Mouse (Mus musculus) gastrocnemius, postnatal 4 days (tissue): Measurements from ENCODE around the gene D730048I06Rik. TPM values are rescaled to one million over a fixed set of nuclear protein-coding genes. Genes with fewer than 3 reads are reported as not detected.
"Not testable (repeated sequence)": the region's sequence is repeated elsewhere in the genome, so short reads cannot be mapped to it uniquely, and the experiment has no call there.

ENCODE experiments used
- DNase-seq, 2 experiments: peaks; one replicate each; pipeline ENCODE4 v3.0.0; 2021 to 2022; ENCODE audit warnings: low spot score in 2 of 2, mixed read lengths in 2 of 2
- long read RNA-seq, 2 experiments: library from polyadenylated mRNA; stranded (forward); transcript quantifications; one replicate each; pipeline ENCODE4 v2.0.0; 2021
- total RNA-seq, 2 experiments: library from RNA; stranded (reverse); gene quantifications; 2 replicates each; pipeline ENCODE4 v1.2.3; 2021

The D730048I06Rik gene
- total RNA-seq = not detected
- long read RNA-seq, experiment 1 = 0 reads
- long read RNA-seq, experiment 2 = 0 reads

DNA sequence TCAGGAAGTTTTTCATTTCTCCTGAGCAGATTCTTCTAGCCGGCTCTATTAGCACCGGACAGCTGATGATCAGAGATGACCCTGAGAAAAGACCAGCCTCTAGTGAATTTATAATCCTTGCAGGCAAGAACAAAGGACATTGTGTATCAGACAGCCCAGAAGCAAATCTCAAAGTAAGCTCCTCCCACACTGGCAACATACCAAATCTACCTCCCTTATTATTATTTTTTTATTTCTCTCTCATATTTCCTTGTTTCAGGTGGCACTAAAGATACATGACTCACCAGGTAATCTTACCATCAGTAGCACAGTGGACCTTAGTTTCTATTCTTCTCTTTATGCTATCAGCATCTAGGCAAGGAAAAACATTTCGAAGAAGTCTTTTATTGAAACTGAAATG is at the start of gene D730048I06Rik, which contains the start of gene Gm27235:
Gene D730048I06Rik (minus strand): TSS at position 112 of the 400 bp plus-strand sequence.
Gene Gm27235 (minus strand): TSS at position 101 of the 400 bp plus-strand sequence.
- no peak for DNase-seq

GRCm38 (mm10) chr9:35817881-35818280 is 28.0 kb upstream of the D730048I06Rik start:
- not testable (repeated sequence) for DNase-seq

DNA sequence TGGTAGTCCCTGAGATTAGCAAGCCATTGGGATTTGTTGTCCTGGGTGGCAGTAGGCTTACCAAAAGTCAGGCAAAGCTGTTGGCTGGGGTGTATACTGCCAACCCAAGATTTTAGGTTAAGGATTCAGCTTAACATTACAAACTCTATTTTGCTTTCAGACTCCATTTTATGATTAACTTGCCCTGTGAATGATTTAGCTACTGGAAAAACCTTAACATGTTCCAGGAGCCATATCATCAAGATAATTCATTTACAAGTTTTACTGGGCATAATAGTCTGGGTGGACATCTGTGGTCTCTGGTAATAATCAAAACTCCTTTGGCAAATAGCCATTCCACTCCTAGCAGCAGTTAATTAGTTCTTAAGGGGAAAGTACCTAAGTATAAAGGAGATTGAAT is 8.2 kb upstream of the D730048I06Rik start:
- DNase-seq = no peak

GRCm38 (mm10) chr9:35778009-35778408 is 11.9 kb downstream of the D730048I06Rik start, which contains the start of gene Gm17727:
Gene Gm17727, minus strand, starts transcription at chr9:35778109.
- DNase-seq = no peak

DNA sequence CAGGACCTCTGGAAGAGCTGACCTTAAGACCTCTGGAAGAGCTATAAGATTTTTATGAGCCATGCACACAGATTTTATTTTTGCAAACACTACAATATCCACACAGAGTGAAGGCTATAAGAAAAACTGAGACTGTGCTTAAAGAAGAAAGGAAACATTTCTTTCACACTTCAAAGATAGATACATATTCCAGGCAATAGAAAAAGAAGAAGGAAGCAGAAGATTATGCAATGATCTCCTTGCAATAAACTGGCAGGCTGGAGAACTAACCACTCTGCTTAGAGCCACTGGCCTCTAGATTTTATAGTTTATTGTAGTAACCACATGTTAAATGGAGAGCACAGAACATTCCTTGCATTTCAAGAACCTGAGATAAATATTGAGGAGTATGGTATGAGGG is 33.1 kb downstream of the D730048I06Rik start:
- no peak for DNase-seq

DNA sequence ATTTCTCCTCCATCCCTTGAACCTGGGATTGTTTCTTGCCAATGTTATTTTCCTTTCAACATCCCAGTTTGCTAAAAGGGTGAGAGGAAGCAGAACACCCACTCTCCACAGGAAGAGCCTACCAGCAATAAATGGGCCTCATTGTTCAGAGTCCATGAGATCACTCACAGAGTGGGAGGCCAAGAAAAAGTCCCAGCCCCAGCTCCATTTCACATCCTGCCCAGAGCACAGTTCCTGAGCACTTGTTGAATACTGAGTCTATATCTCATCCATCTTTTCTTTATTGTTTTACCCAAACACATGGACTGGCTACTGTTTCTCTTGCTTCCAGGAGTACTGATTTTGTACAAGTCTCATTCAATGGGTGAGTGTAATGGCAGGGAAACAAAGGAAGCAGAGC is 49.2 kb downstream of the D730048I06Rik start, which contains the start of gene Gm17677:
Gene Gm17677 (plus strand): TSS at position 301 of the 400 bp plus-strand sequence.
- DNase-seq = no peak

Other genes with a start within 250 kb of the D730048I06Rik start
- gene Ddx25, start 231.6 kb downstream of the D730048I06Rik start, total RNA-seq = under 1 TPM; 0.10 to 0.15 TPM
- 10 to 100 TPM in 1 of 2 experiments, 1 to 10 TPM in 1; 9.0 to 11.8 TPM for gene Pus3, start 231.5 kb downstream of the D730048I06Rik start, total RNA-seq
- gene Pate2, start 219.8 kb downstream of the D730048I06Rik start, total RNA-seq = under 1 TPM; 0.21 to 0.42 TPM
- gene Hyls1, start 219.7 kb downstream of the D730048I06Rik start, total RNA-seq = 1 to 10 TPM; 3.0 to 4.1 TPM
- not detected for gene Pate4, start 178.2 kb downstream of the D730048I06Rik start, total RNA-seq
- gene Pate3, start 141.9 kb downstream of the D730048I06Rik start, total RNA-seq = not detected
- gene Pate1, start 102.7 kb downstream of the D730048I06Rik start, total RNA-seq = not detected
- not detected for gene Gm17677, start 49.1 kb downstream of the D730048I06Rik start, total RNA-seq
- gene Gm17727, start 12.0 kb downstream of the D730048I06Rik start, total RNA-seq = not detected
- not detected for gene Gm27235, start within 50 bp of the D730048I06Rik start, total RNA-seq
- gene 9230110F15Rik, start 54.0 kb upstream of the D730048I06Rik start, total RNA-seq = not detected
- not detected for gene 9230113P08Rik, start 118.3 kb upstream of the D730048I06Rik start, total RNA-seq